Comparison of ENCODE assay signal across 8 mouse cellular contexts in genomic region chr17:29615616-29616015, GRCm38 (mm10). TPM values are rescaled to one million over a fixed set of nuclear protein-coding genes. Genes with fewer than 3 reads are reported as not detected.
A peak's percentile ranks its signal among the peaks of the same experiment; 100 is the strongest.
DNase-seq lines count a peak whose midpoint lies in the region; ATAC-seq and TF ChIP-seq lines count a peak whose summit lies in the region.

No protein-coding gene starts in this region.

- peaks cover 3% of the 10 kb centered on the region; the same call in 1 of the 2 replicates for H3K79me2 ChIP-seq in heart, adult 2 months (replicated peaks; ENCODE audit: control insufficient read depth, insufficient read depth, low read length)

- no peak for TF ChIP-seq CTCF in heart, adult 2 months (IDR thresholded peaks at IDR 0.05)
- TF ChIP-seq CTCF in olfactory bulb, adult 2 months (IDR thresholded peaks at IDR 0.05; ENCODE audit: insufficient read depth, low read depth, low read length), result no peak

- intact Hi-C loops in heart, adult 2 months (cut with DNase I), result loop anchor here (2.0 kb wide), 1 partner anchor 45 kb away; the partner anchor contains the start of gene Cmtr1
- intact Hi-C loops in heart, postnatal 25 days (cut with DNase I), result loop anchor here (2.0 kb wide), 1 partner anchor 45 kb away; the partner anchor contains the start of gene Cmtr1

- peak overlapping the region; percentile 92 for H3K4me3 ChIP-seq in heart, adult 2 months
- H3K4me3 ChIP-seq in intestine, embryonic 16.5 days (ENCODE audit: low read length), result peak overlapping the region; percentile 91
- H3K4me3 ChIP-seq in olfactory bulb, adult 2 months (ENCODE audit: insufficient read depth, low read depth, low read length), result peak overlapping the region; percentile 98

- H3K27ac ChIP-seq in heart, adult 2 months, result peak overlapping the region; percentile 88
- H3K27ac ChIP-seq in intestine, embryonic 16.5 days (ENCODE audit: low read length), result peak overlapping the region; percentile 97; the same call in 1 of the 2 replicates
- H3K27ac ChIP-seq in olfactory bulb, adult 2 months (ENCODE audit: insufficient read depth, low read depth, low read length), result no peak overlapping the region

- no peak for ATAC-seq in intestine, embryonic 16.5 days
- ATAC-seq in cerebellum, adult (ENCODE audit: insufficient number of reproducible peaks, low FRiP score, low TSS enrichment), result no peak

- TF ChIP-seq POLR2A in heart, adult 2 months (IDR thresholded peaks at IDR 0.05; ENCODE audit: insufficient read depth, low read depth, low read length), result no peak
- TF ChIP-seq POLR2A in olfactory bulb, adult 2 months (IDR thresholded peaks at IDR 0.05; ENCODE audit: insufficient read depth, low read depth, low read length), result no peak

- DNase-seq in heart, adult 2 months, result no peak
- DNase-seq in heart, postnatal 25 days (ENCODE audit: low spot score), result no peak
- DNase-seq in 3T3-L1 (ENCODE audit: low read depth, low spot score), result peak; percentile 42
- peak; percentile 26 for DNase-seq in c-Kit-positive CD71-positive TER-119-positive erythroid progenitor cells, embryonic 14.5 days (ENCODE audit: low spot score)
- no peak for DNase-seq in right cerebral cortex, postnatal 25 days

- 10% methylated on average over 4 of the region's 4 CpGs for WGBS in heart, adult 2 months
- WGBS in intestine, embryonic 16.5 days, result 6% methylated on average over 4 of the region's 4 CpGs
- WGBS in olfactory bulb, adult 2 months, result under 1% methylated on average over 4 of the region's 4 CpGs

- no peaks in the 10 kb centered on the region for H3K36me3 ChIP-seq in heart, adult 2 months (ENCODE audit: control insufficient read depth, insufficient read depth, low read length)
- H3K36me3 ChIP-seq in intestine, embryonic 16.5 days (ENCODE audit: control insufficient read depth, insufficient read depth, low read length), result no peaks in the 10 kb centered on the region

- no peak for TF ChIP-seq EP300 in heart, adult 2 months (IDR thresholded peaks at IDR 0.05; ENCODE audit: insufficient read depth, low read depth, low read length)

- peak overlapping the region; percentile 96 for H3K9ac ChIP-seq in heart, adult 2 months (ENCODE audit: low read depth, low read length)
- peak overlapping the region; percentile 99 for H3K9ac ChIP-seq in intestine, embryonic 16.5 days (ENCODE audit: low read depth, low read length)

- H3K4me2 ChIP-seq in intestine, embryonic 16.5 days (ENCODE audit: low read depth, low read length), result peak overlapping the region; percentile 89

- H3K27me3 ChIP-seq in heart, adult 2 months (ENCODE audit: control insufficient read depth, insufficient read depth, low read length), result no peaks in the 10 kb centered on the region
- H3K27me3 ChIP-seq in intestine, embryonic 16.5 days (replicated peaks; ENCODE audit: control insufficient read depth, insufficient read depth, low read length), result no peaks in the 10 kb centered on the region

- H3K4me1 ChIP-seq in heart, adult 2 months (ENCODE audit: control insufficient read depth, insufficient read depth, low read length), result peaks cover 3% of the 10 kb centered on the region
- peaks cover 16% of the 10 kb centered on the region for H3K4me1 ChIP-seq in intestine, embryonic 16.5 days (ENCODE audit: control insufficient read depth, insufficient read depth, low read length)
- H3K4me1 ChIP-seq in olfactory bulb, adult 2 months (ENCODE audit: control insufficient read depth, insufficient read depth, low read length), result peaks cover 10% of the 10 kb centered on the region

- no peaks in the 10 kb centered on the region for H3K9me3 ChIP-seq in intestine, embryonic 16.5 days (ENCODE audit: control insufficient read depth, low read length)

RNA-seq across cellular contexts. Expression of gene Gm28043, which starts 0.9 kb away (rescaled TPM):
- total RNA-seq in heart, adult 2 months (2021), result 1 to 10 TPM; 1.0 to 1.1 TPM
- polyA plus RNA-seq in heart, adult 2 months (2012; rRNA removed), result 0.39 and 0.91 TPM in 2 replicates
- total RNA-seq in heart, postnatal 25 days (2021), result 1 to 10 TPM in 1 of 2 experiments, under 1 TPM in 1; 0.68 to 1.2 TPM
- 1.3 and 2.0 TPM in 2 replicates for polyA plus RNA-seq in intestine, embryonic 16.5 days (2015; fragmentation: Nextera tagmentation; extraction: Ambion mirVana)
- polyA plus RNA-seq in olfactory bulb, adult 2 months (2012; ENCODE audit: insufficient read depth, insufficient read length, low replicate concordance, missing spikeins), result not detected in 2 replicates

RNA-seq across cellular contexts. Expression of gene Rnf8, which starts 1.0 kb away (rescaled TPM):
- total RNA-seq in heart, adult 2 months (2021), result 10 to 100 TPM; 15.6 to 18.1 TPM
- 17.6 and 19.2 TPM in 2 replicates for polyA plus RNA-seq in heart, adult 2 months (2012; rRNA removed)
- total RNA-seq in heart, postnatal 25 days (2021), result 10 to 100 TPM; 20.0 to 21.2 TPM
- polyA plus RNA-seq in intestine, embryonic 16.5 days (2015; fragmentation: Nextera tagmentation; extraction: Ambion mirVana), result 51.0 and 55.9 TPM in 2 replicates
- not detected in 2 replicates for polyA plus RNA-seq in olfactory bulb, adult 2 months (2012; ENCODE audit: insufficient read depth, insufficient read length, low replicate concordance, missing spikeins)

RNA-seq across cellular contexts. Expression of gene Cmtr1, which starts 44.8 kb away (rescaled TPM):
- total RNA-seq in heart, adult 2 months (2021), result 10 to 100 TPM; 51.6 to 65.4 TPM
- polyA plus RNA-seq in heart, adult 2 months (2012; rRNA removed), result 24.0 and 42.2 TPM in 2 replicates
- total RNA-seq in heart, postnatal 25 days (2021), result 10 to 100 TPM; 51.5 to 59.5 TPM
- 85.9 and 92.7 TPM in 2 replicates for polyA plus RNA-seq in intestine, embryonic 16.5 days (2015; fragmentation: Nextera tagmentation; extraction: Ambion mirVana)
- 491 TPM in 1 of 2 replicates, not detected in the other for polyA plus RNA-seq in olfactory bulb, adult 2 months (2012; ENCODE audit: insufficient read depth, insufficient read length, low replicate concordance, missing spikeins)

Comparison
In these comparisons a context has a peak if more than half of its experiments do, and no peak if none do; other contexts are left out.
1. DNase-seq: peak in 3T3-L1 (single experiment) and c-Kit-positive CD71-positive TER-119-positive erythroid progenitor cells, embryonic 14.5 days (single experiment); none in heart, adult 2 months (0 of 2), heart, postnatal 25 days (single experiment) and right cerebral cortex, postnatal 25 days (single experiment).
2. Peak in every context shown above with its lines, with median percentiles within 50 percentile points of each other: H3K4me3 ChIP-seq.